Mouse (Mus musculus) frontal cortex, adult (tissue): ENCODE measurements around the gene Zfp952.
"Not testable (repeated sequence)": the region's sequence is repeated elsewhere in the genome, so short reads cannot be mapped to it uniquely, and the experiment has no call there.

Source experiments
- ATAC-seq: cut with Nextera tagmentation; 2 replicates; pipeline ENCODE4 v1.9.2; 2017; ENCODE audit warnings: mild to moderate bottlenecking, moderate library complexity, mixed read lengths; ENCODE audit not compliant: low TSS enrichment

Zfp952 gene

GRCm38 (mm10) chr17:32992699-32993474 lies at the start of gene Zfp952:
Gene Zfp952 (plus strand): TSS chr17:32993129.
- peak; percentile 99 for ATAC-seq

DNA sequence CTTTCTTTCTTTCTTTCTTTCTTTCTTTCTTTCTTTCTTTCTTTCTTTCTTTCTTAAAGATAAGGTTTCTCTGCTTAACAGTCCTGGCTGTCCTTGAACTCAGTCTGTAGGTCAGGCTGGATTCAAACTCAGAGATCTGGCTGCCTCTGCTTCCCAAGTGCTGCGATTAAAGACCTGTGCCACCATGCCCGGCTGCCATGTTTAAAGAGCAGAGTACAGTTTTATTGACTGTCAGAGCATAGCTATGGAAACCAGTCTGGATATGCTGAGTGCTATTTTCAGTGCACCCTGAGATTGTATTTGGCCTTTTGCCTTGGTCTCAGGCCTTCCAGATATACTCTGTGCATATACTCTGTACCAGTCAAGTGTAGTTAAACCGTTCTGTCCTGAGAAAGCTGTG lies 49.3 kb upstream of the Zfp952 start:
- no peak for ATAC-seq

DNA sequence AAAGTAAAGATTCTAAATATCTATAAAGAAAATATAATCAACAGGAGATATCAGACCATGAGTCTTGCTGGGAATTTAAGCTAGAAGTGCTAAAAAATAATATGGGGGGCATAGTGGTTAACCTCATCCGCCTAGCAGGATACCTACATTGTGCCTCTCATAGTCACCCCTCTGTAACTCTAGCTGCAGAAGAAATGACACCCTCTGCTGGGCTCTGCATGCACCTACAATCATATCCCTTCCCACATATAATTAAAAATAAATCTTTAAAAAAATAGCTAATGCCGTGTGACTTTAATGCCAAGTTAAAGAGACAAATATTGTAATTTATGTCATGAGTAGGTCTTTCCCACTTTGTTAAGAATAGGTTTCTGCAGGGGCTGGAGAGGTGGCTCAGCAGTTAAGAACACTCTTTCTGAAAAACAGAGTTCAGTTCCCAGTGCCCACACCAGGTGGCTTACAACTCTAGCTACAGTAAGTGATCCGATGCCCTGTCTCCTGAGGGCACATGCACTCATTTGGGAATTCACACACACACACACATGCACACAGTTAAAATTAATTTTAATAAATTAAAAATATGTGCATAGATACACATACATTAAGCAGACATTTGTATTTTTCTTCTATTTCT lies 48.4 kb upstream of the Zfp952 start:
- ATAC-seq = no peak

GRCm38 (mm10) chr17:32946716-32947115 lies 46.2 kb upstream of the Zfp952 start:
- no peak for ATAC-seq

GRCm38 (mm10) chr17:32947215-32947914 lies 45.6 kb upstream of the Zfp952 start, which contains the start of gene Cyp4f13:
Gene Cyp4f13 (minus strand): TSS chr17:32947402.
- ATAC-seq = peak; percentile 94

DNA sequence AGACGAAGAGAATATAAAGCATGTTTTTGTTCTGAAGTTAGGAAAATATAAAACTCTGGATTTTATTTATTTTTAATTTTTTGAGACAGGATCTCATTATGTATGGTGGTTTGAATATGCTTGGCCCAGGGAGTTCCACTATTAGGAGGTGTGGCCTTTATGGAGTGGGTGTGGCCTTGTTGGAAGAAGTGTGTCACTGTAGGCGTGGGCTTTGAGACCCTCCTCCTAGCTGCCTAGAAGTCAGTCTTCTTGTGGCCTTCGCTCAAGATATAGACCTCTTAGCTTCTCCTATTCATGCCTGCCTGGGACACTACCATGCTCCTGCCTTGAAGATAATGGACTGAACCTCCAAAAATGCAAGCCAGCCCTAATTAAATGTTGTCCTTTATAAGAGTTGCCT lies 42.8 kb upstream of the Zfp952 start:
- no peak for ATAC-seq

- no peak for ATAC-seq
Measured at GRCm38 (mm10) chr17:32951006-32951405, 41.9 kb upstream of the Zfp952 start.

- ATAC-seq = peak; percentile 90
Measured at GRCm38 (mm10) chr17:32951441-32951840, 41.5 kb upstream of the Zfp952 start.

- peak; percentile 82 for ATAC-seq
Measured at GRCm38 (mm10) chr17:32965253-32965622, 27.7 kb upstream of the Zfp952 start.

DNA sequence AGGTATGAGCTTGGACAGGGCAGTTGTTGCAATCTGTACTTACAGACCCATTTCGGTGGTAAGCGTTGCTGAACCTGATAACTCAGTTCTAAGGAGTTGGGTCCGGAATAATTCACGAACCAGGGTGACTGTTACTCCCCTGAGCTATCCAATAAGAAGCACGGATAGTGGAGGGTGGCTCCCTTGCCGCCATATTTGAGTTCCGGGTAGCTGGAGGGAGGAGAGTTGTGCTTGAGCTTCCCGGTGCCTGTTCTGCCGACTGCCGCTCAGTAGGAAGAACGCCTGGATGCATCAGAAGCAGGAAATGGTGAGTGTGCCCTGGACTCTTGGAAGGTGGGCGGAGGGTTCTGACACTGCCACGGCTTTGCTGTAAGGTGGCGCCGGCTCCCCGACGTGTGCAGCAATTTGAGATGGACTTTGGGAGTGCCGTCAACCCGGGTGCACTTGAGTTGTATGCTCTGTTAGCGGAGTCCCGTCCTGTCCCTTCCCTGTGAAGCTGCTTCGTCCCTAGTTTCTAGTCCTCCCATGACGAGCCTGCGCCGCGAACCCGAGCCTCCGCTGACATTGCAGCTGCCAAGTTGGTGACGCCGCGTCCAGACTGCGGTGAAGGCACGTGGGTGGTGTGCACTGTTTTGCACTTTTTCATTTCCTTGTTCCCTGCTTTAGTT lies 27.2 kb upstream of the Zfp952 start, which contains the start of gene Zfp472:
Gene Zfp472, plus strand, starts transcription at position 192 of the 668 bp plus-strand sequence.
- ATAC-seq = peak; percentile 100

GRCm38 (mm10) chr17:32981361-32981760 lies 11.6 kb upstream of the Zfp952 start:
- ATAC-seq = no peak

DNA sequence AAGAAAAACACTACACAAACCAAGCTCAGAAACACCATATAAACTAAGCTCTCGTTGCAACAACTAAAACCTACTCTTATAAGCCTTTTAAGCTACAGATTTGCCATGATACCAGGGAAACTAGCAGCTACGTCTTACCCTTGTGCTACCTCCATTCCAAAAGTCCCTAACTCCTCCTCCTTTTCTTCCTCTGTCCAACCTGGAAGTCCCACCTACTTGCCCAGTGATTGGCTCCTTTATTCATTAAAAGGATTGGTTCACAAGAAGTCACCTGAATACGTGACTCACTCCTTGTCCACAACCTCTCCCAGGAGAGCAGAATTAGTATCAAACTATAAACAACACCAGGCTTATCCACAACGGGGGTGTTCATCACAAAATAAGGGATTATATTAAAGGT lies 6.6 kb upstream of the Zfp952 start:
- no peak for ATAC-seq

GRCm38 (mm10) chr17:32991965-32992698 lies 797 bp upstream of the Zfp952 start:
- ATAC-seq = no peak

GRCm38 (mm10) chr17:32998492-32998891 lies 5.6 kb downstream of the Zfp952 start:
- ATAC-seq = no peak

GRCm38 (mm10) chr17:33008337-33008736 lies 15.4 kb downstream of the Zfp952 start:
- ATAC-seq = no peak

GRCm38 (mm10) chr17:33020434-33020833 lies 27.5 kb downstream of the Zfp952 start:
- ATAC-seq = not testable (repeated sequence)

DNA sequence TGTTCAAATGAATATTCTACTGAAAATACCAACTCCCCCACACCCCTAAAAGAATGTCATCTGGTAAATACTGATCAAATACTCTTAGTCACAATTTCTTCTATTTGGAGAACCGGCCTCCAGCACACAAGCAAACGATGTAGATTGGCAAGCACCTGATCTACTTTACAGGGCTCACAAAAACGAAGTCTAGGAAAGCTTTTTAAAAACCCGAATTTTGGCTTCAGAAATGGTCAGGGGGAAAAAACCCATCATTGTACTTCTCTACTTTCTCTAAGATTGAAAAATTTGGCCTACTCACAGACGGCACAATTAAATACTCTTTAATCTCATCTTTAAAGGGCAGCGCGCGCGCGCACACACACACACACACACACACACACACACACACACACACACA lies 39.4 kb downstream of the Zfp952 start:
- ATAC-seq = no peak

- peak; percentile 100 for ATAC-seq
Measured at GRCm38 (mm10) chr17:33032900-33033891, 40.3 kb downstream of the Zfp952 start, which contains the start of gene Zfp763. Gene Zfp763 (minus strand): TSS chr17:33033402.
